Mouse (Mus musculus) bone marrow, adult 2 months (tissue): ENCODE results near the gene Slc1a4. TPM values are rescaled to one million over a fixed set of nuclear protein-coding genes. Genes with fewer than 3 reads are reported as not detected.

Experiments
- H3K27ac ChIP-seq: fragments of 200-500 bp; 2 replicates; pipeline ENCODE4 v1.5.1; 2012; ENCODE audit warnings: low read depth, mild to moderate bottlenecking, control low read depth, inconsistent platforms, low read length; ENCODE audit not compliant: control insufficient read depth, poor library complexity, insufficient read depth
- H3K4me1 ChIP-seq: fragments of 200-500 bp; 2 replicates; pipeline ENCODE4 v1.6.1; 2011; ENCODE audit warnings: low read length; ENCODE audit not compliant: control insufficient read depth, insufficient read depth
- H3K4me3 ChIP-seq: fragments of 200-500 bp; replicated peaks from 2 replicates; pipeline ENCODE3; 2011; ENCODE audit warnings: mild to moderate bottlenecking, low read depth, low read length, control low read depth; ENCODE audit not compliant: control insufficient read depth
- CTCF ChIP-seq: fragments of 200-500 bp; IDR thresholded peaks from 2 replicates; pipeline ENCODE4 v1.5.1; 2011; ENCODE audit warnings: low read length, control low read depth; ENCODE audit not compliant: control insufficient read depth, insufficient read depth
- POLR2A ChIP-seq: fragments of 200-500 bp; IDR thresholded peaks from 2 replicates; pipeline ENCODE4 v1.6.1; 2011; ENCODE audit warnings: low read depth, mild to moderate bottlenecking, control low read depth, low read length, borderline replicate concordance; ENCODE audit not compliant: control insufficient read depth
- WGBS: fragments of 180-500 bp; shearing (Covaris S2); methylation state at CpG from one replicate; pipeline ENCODE4 v1.1.7; 2018; 5-methylcytosine and 5-hydroxymethylcytosine counted together
- polyA plus RNA-seq: library from polyadenylated mRNA; stranded (reverse); fragments of >200 nt; gene quantifications from 2 replicates; pipeline ENCODE4 v1.2.4, GENCODE M21; 2011; ENCODE audit warnings: low replicate concordance; ENCODE audit not compliant: missing spikeins, insufficient read depth, insufficient read length

Slc1a4 gene
- polyA plus RNA-seq, 1 experiment, result 1.9 TPM

GRCm38 (mm10) chr11:20254791-20255190, 77.7 kb downstream of the Slc1a4 start:
- H3K4me1 ChIP-seq, result peaks cover 2% of the 10 kb centered on the region
- TF ChIP-seq CTCF, result no peak
- 83% methylated on average over 4 of the region's 4 CpGs for WGBS
- no peak overlapping the region for H3K27ac ChIP-seq
- no peak overlapping the region for H3K4me3 ChIP-seq

GRCm38 (mm10) chr11:20253088-20253487, 79.4 kb downstream of the Slc1a4 start:
- no peak overlapping the region for H3K4me3 ChIP-seq
- TF ChIP-seq POLR2A, result no peak
- whole genome bisulfite sequencing, result 79% methylated on average over 2 of the region's 2 CpGs

More at GRCm38 (mm10) chr11:20253088-20253487, 79.4 kb downstream of the Slc1a4 start:
- H3K27ac ChIP-seq, result no peak overlapping the region
- H3K4me1 ChIP-seq, result peaks cover 2% of the 10 kb centered on the region

Other genes with a start within 250 kb of the Slc1a4 start
- gene Actr2, start 219.8 kb downstream of the Slc1a4 start, polyA plus RNA-seq, result 59.1 and 89.6 TPM in 2 replicates
- gene Rab1a, start 131.3 kb downstream of the Slc1a4 start, polyA plus RNA-seq, result 30.0 and 75.9 TPM in 2 replicates
- gene Cep68, start 83.3 kb downstream of the Slc1a4 start, polyA plus RNA-seq, result 5.0 and 6.8 TPM in 2 replicates
- 13.6 and 14.5 TPM in 2 replicates for gene Sertad2, start 210.5 kb upstream of the Slc1a4 start, polyA plus RNA-seq